Mouse (Mus musculus) adrenal gland, adult 2 months (tissue): ENCODE data around the gene Gm10135. TPM values are rescaled to one million over a fixed set of nuclear protein-coding genes. Genes with fewer than 3 reads are reported as not detected.
"Not testable (repeated sequence)": the region's sequence is repeated elsewhere in the genome, so short reads cannot be mapped to it uniquely, and the experiment has no call there.

Experiments used
- DNase-seq: peaks from one replicate; pipeline ENCODE4 v3.0.0; 2021
- polyA plus RNA-seq: library from polyadenylated mRNA; depleted of rRNA; stranded (reverse); fragments of >200 nt; gene quantifications from 2 replicates; pipeline ENCODE4 v1.2.3, GENCODE M21; 2012; rRNA removed
- total RNA-seq, 2 experiments: library from RNA; stranded (reverse); gene quantifications; 2 replicates each; pipeline ENCODE4 v1.2.3; 2021

Gene Gm10135
- total and polyA plus RNA-seq, 3 experiments, result not detected

GRCm38 (mm10) chr5:72960096-72960495 lies 14.4 kb downstream of the Gm10135 start:
- DNase-seq, result no peak

DNA sequence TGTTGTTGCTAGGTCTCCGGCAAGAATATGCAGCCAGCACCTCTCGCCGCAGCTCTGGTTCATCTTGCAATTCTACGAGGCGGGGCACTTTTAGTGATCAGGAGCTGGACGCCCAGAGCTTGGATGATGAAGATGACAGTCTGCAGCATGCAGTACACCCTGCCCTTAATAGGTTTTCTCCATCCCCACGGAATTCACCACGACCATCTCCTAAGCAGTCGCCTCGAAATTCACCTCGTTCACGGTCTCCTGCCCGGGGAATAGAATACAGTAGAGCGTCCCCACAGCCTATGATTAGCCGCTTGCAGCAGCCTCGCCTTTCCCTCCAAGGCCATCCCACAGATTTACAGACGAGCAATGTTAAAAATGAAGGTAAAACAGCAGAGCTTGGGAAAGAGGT lies 17.2 kb downstream of the Gm10135 start:
- peak; percentile 57 for DNase-seq

DNA sequence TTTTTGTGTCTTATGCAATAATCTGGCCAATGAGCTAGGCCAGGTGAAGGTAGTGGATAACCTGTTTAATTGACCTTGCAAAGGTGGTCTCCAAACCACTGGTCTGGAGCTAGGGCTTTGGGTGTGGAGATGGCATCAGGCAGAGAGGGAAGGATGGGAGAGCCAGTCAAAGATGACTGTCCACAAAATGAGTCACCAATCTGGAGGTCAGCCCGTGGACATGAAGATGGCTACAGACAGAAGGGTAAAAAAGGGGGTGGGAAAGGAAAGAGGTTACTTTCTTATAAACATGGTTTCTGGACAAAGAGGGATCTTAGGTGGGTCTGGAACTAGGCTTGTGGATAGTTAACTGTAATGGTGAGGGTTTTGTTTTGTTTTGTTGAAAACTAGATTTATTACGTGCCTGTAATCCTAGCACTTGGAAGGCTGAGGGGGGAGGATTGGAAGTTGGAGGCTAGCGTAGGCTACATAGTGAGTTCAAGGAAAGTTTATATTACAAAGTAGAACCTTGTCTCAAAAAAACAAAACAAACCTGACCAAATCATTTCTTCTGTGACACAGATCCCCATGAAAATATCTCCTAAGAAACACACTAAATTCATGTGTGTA lies 20.4 kb downstream of the Gm10135 start:
- peak; percentile 61 for DNase-seq

DNA sequence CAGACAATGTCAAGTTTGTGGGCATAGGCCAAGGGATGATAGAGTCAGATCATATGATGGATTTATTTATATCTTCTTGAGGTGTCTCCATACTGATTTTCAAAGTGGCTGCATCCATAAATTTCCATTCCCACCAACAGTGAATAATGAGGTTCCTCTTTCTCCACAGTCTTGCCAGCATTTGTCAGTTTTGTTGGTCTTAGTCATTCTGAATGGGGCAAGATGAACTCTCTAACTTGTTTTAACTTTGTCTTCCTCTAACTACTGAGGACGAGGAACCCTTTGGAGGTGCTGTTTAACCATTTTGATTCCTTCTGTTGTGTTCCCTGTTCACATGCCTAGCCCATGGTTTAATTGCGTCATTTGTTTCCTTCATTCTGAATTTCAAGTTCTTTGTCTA lies 24.2 kb downstream of the Gm10135 start:
- DNase-seq, result no peak

DNA sequence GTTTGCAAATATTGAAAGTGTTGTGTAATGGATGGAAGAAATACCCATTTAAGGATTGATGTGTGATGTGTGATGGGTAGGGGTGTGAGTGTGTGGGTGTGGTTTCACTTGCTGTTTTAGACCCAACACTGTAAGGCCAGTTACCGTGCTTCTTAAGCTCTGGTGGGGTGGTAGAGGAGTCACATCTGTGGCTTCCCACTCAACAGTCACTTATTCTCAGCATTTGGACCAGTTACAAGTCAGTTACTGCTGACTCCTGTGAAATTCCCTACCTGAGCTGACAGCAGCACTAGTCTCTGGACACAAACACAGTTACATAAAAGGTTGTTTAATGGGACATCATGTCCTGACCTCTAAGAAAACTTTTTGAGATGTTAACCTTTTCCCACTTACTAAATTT lies 26.4 kb downstream of the Gm10135 start:
- DNase-seq, result no peak

GRCm38 (mm10) chr5:72940906-72941432 lies 33.5 kb downstream of the Gm10135 start:
- DNase-seq, result no peak

DNA sequence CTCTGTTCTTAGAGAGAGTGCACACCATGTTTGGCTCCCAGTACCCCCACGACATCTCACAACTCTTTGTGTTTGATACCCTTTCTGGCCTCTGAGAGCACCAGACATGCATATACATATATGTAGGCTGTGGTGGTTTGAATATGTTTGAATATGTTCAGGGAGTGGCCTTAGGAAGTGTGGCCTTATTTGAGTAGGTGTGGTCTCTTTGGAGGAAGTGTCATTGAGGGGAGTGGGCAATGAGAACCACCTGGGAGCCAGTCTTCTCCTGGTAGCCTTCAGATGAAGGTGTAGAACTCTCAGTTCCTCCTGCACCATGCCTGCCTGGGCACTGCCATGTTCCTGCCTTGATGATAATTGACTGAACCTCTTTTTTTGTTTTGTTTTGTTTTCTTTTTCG lies 35.2 kb downstream of the Gm10135 start:
- DNase-seq, result no peak

- DNase-seq, result not testable (repeated sequence)
Measured at GRCm38 (mm10) chr5:72938421-72938820, 36.1 kb downstream of the Gm10135 start.

DNA sequence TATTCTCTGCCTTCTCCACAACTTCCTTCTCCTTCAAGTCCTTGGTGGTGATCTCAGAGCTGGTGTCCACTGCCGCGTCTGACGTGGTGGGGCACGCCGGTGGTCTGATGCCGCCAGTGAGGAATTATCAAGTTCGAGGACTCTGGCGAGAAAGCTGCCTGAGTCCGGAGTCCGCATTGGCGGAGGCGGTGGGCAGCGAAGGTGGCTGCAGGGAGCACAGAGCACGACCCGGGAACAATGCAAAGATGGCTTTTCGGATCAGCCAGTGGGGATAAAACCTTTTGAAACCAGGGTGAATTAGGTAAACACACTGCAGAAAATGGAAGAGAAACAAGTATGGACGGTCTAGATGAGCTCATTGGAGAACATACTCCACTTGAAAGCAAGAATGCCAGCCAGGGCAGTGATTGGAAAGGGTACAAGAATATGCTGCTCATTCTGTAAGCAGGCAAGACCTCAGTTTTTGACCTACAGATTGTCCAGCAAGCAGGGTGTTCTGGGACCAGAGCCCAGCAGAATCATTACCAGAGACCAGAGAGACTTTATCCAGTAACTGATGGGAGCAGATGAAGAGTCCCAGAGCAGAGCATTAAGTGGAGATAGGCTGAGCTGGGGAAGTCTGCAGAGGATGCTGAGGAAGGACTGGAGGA lies 41.4 kb downstream of the Gm10135 start:
- DNase-seq, result no peak

DNA sequence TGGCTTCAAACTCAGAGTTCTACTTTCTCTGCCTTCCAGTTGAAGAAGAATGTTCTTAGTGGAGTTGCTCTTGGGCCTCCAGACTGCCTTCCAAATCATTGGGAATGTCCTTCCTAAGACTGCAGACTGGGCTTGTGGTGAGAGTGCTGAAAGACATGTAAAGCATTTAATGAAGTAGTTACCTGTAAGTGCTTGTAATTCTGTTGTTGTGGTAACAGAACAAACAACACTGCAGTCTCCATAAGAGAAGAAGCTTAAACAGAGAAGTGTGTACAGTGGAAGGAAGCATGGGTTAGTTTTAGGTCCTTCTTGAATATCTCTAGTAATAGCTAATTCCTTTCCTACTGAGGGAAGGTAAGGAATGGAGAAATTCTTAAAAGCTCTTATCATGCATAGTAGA lies 47.4 kb downstream of the Gm10135 start:
- DNase-seq, result no peak

- DNase-seq, result no peak
Measured at GRCm38 (mm10) chr5:72922796-72923195, 51.7 kb downstream of the Gm10135 start.

GRCm38 (mm10) chr5:72921171-72921570 lies 53.3 kb downstream of the Gm10135 start:
- no peak for DNase-seq

DNA sequence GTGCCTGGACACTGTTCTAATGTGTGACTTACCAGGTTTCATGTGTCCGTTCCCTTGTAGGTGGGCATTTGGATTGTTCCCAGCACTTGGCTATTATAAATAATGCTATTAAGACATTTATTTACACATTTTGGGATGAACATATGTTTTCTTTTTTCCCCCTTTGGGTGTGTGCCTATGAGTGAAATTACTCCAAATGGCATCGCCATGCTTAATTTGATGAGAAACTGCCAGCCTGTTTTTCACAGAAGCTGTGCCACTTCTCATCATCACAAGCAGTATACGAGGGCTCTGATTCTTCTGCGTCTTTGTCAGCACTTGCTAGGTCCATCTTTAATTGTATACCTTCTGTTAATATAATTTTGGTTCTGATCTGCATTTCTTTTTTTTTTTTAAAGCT lies 54.1 kb downstream of the Gm10135 start:
- no peak for DNase-seq

GRCm38 (mm10) chr5:72916851-72917250 lies 57.7 kb downstream of the Gm10135 start:
- DNase-seq, result no peak

DNA sequence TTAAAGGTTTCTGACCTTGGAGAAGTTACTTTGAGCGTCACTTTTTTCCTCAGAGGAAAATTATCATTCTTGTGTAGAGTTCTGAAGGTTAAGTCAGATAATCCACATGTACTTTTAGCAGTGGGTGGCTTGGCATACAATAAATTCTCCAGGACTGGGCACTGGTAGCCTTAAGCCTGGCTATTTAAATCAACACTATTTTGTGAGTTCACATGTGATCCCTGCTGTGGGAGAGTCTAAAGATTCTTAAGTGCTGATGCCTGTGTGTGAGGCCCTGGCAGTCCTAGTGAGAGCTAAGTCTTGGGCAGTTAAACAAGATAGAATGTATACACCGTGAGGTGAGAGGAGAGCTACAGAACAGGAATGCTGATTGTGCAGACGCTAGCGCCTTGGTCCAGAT lies 58.5 kb downstream of the Gm10135 start:
- DNase-seq, result peak; percentile 14

Other genes starting within 250 kb of the Gm10135 start
- gene Txk, start 221.9 kb downstream of the Gm10135 start, total RNA-seq, result under 1 TPM in 1 of 2 experiments, not detected in 1; 0.14 TPM
- not detected in 2 replicates for gene Txk, start 221.9 kb downstream of the Gm10135 start, polyA plus RNA-seq
- gene Tec, start 106.2 kb downstream of the Gm10135 start, total RNA-seq, result 1 to 10 TPM; 2.9 to 3.1 TPM
- 0.26 and 0.51 TPM in 2 replicates for gene Tec, start 106.2 kb downstream of the Gm10135 start, polyA plus RNA-seq
- 10 to 100 TPM; 52.5 to 83.4 TPM for gene Slain2, start 60.4 kb downstream of the Gm10135 start, total RNA-seq
- 13.8 and 15.9 TPM in 2 replicates for gene Slain2, start 60.4 kb downstream of the Gm10135 start, polyA plus RNA-seq
- 10 to 100 TPM in 1 of 2 experiments, 1 to 10 TPM in 1; 6.6 to 10.3 TPM for gene Slc10a4, start 32.2 kb upstream of the Gm10135 start, total RNA-seq
- 13.5 and 19.8 TPM in 2 replicates for gene Slc10a4, start 32.2 kb upstream of the Gm10135 start, polyA plus RNA-seq